Mouse (Mus musculus) left cerebral cortex, postnatal 14 days (tissue): ENCODE data around the gene Ffar3. TPM values are rescaled to one million over a fixed set of nuclear protein-coding genes. Genes with fewer than 3 reads are reported as not detected.
"Not testable (repeated sequence)": the region's sequence is repeated elsewhere in the genome, so short reads cannot be mapped to it uniquely, and the experiment has no call there.

Source experiments
- DNase-seq, 2 experiments: peaks; one replicate each; pipeline ENCODE4 v3.0.0; 2021 to 2022; ENCODE audit warnings: low spot score in 2 of 2, mixed read lengths in 1 of 2
- intact Hi-C: fragments of 180-260 bp; cut with DNase I; formaldehyde crosslinking; loops from one replicate; pipeline ENCODE4 v1.15.1; 2025
- total RNA-seq, 2 experiments: library from RNA; stranded (reverse); gene quantifications; 2 replicates each; pipeline ENCODE4 v1.2.3; 2021

Gene Ffar3
- total RNA-seq, 2 experiments from 2014 or later: 0.21 TPM; not detected in 1

GRCm38 (mm10) chr7:30847934-30848333 lies 8.0 kb downstream of the Ffar3 start:
- no peak for DNase-seq
- intact Hi-C loops: no loop called here

GRCm38 (mm10) chr7:30847386-30847785 lies 8.6 kb downstream of the Ffar3 start:
- DNase-seq: no peak
- intact Hi-C loops: no loop called here

GRCm38 (mm10) chr7:30846505-30847053 lies 9.4 kb downstream of the Ffar3 start:
- intact Hi-C loops: no loop called here
- DNase-seq: no peak

GRCm38 (mm10) chr7:30844676-30845297 lies 11.2 kb downstream of the Ffar3 start:
- DNase-seq: no peak
- intact Hi-C loops: no loop called here

- intact Hi-C loops: no loop called here
- DNase-seq: no peak
These were observed 13.9 kb downstream of the Ffar3 start for GRCm38 (mm10) chr7:30842092-30842491.

- intact Hi-C loops: no loop called here
These were observed 14.6 kb downstream of the Ffar3 start for GRCm38 (mm10) chr7:30841379-30841778.

GRCm38 (mm10) chr7:30840306-30840705 lies 15.7 kb downstream of the Ffar3 start:
- intact Hi-C loops: no loop called here
- DNase-seq: no peak

More at GRCm38 (mm10) chr7:30841379-30841778, 14.6 kb downstream of the Ffar3 start:
- no peak for DNase-seq

- intact Hi-C loops: no loop called here
- DNase-seq: no peak
These were observed 18.7 kb downstream of the Ffar3 start for GRCm38 (mm10) chr7:30837277-30837676.

- DNase-seq, intact Hi-C loops: not testable (repeated sequence)
These were observed 23.3 kb downstream of the Ffar3 start for GRCm38 (mm10) chr7:30832684-30833083.

GRCm38 (mm10) chr7:30832261-30832660 lies 23.7 kb downstream of the Ffar3 start:
- intact Hi-C loops: no loop called here
- DNase-seq: no peak

- intact Hi-C loops: no loop called here
- DNase-seq: no peak
These were observed 26.6 kb downstream of the Ffar3 start for GRCm38 (mm10) chr7:30829428-30829827.

GRCm38 (mm10) chr7:30828871-30829270 lies 27.1 kb downstream of the Ffar3 start:
- intact Hi-C loops, DNase-seq: not testable (repeated sequence)

- no peak for DNase-seq
- intact Hi-C loops: no loop called here
These were observed 29.3 kb downstream of the Ffar3 start for GRCm38 (mm10) chr7:30826660-30827059.

GRCm38 (mm10) chr7:30824306-30824705 lies 31.7 kb downstream of the Ffar3 start:
- intact Hi-C loops: no loop called here

GRCm38 (mm10) chr7:30823675-30824074 lies 32.3 kb downstream of the Ffar3 start, which contains the start of gene Ffar2:
TSS of gene Ffar2 (minus strand) at chr7:30823775.
- no peak for DNase-seq
- intact Hi-C loops: no loop called here

More at GRCm38 (mm10) chr7:30824306-30824705, 31.7 kb downstream of the Ffar3 start:
- no peak for DNase-seq

GRCm38 (mm10) chr7:30821532-30821931 lies 34.4 kb downstream of the Ffar3 start:
- intact Hi-C loops: no loop called here
- DNase-seq: no peak

GRCm38 (mm10) chr7:30820854-30821445 lies 35.0 kb downstream of the Ffar3 start:
- intact Hi-C loops: no loop called here
- no peak for DNase-seq

- DNase-seq: no peak
- intact Hi-C loops: no loop called here
These were observed 35.8 kb downstream of the Ffar3 start for GRCm38 (mm10) chr7:30820131-30820530.

- intact Hi-C loops: loop anchor here (5.0 kb wide), 1 partner anchor 45 kb away; the partner anchor contains the start of gene Ffar3
- DNase-seq: no peak
These were observed 43.6 kb downstream of the Ffar3 start for GRCm38 (mm10) chr7:30812291-30812807.

- intact Hi-C loops: loop anchor here (5.0 kb wide), 1 partner anchor 45 kb away; the partner anchor contains the start of gene Ffar3
- no peak for DNase-seq
These were observed 44.2 kb downstream of the Ffar3 start for GRCm38 (mm10) chr7:30811757-30812290.
